Mouse (Mus musculus): Measurements from ENCODE around the gene Cpne5. TPM values are rescaled to one million over a fixed set of nuclear protein-coding genes. Genes with fewer than 3 reads are reported as not detected.
"Not testable (repeated sequence)": the region's sequence is repeated elsewhere in the genome, so short reads cannot be mapped to it uniquely, and the experiment has no call there.

Cpne5 gene
- polyA plus RNA-seq, 1 experiment from 2014 or later, result 8.2 TPM

DNA sequence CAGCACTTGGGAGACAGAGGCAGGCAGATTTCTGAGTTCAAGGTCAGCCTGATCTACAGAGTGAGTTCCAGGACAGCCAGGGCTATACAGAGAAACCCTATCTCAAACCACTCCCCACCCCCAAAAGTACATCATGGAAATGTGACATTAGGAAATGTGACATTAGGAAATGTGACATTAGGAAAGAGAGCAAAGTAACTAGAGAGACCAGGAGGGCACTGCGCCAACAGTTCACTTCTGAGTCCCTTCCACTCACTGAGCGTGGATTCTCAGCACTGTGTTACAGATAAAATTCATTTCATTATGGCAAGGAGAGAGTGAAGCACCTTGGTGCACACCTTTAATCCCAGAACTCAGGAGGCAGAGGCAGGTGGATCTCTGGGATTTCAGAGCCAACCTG is 21.0 kb upstream of the Cpne5 start:
- no peaks in the 10 kb centered on the region for H3K27me3 ChIP-seq (ENCODE audit: insufficient read depth, low read length)
- WGBS, result 95% methylated on average over 2 of the region's 2 CpGs
- 0 out of 2 replicates have a peak overlapping the region, but pooled peaks have one; percentile 22 for H3K9ac ChIP-seq (replicated peaks; ENCODE audit: low read length)
- H3K4me2 ChIP-seq (replicated peaks; ENCODE audit: low read depth, low read length), result no peak overlapping the region
- H3K36me3 ChIP-seq (ENCODE audit: insufficient read depth, low read length), result peaks cover 31% of the 10 kb centered on the region
- no peaks in the 10 kb centered on the region for H3K9me3 ChIP-seq (ENCODE audit: low read length)
- H3K4me3 ChIP-seq (ENCODE audit: low read length), result no peak overlapping the region
- no peak overlapping the region for H3K27ac ChIP-seq (ENCODE audit: low read length)
- H3K4me1 ChIP-seq (ENCODE audit: insufficient read depth, low read length), result peaks cover 43% of the 10 kb centered on the region
- ATAC-seq (ENCODE audit: low FRiP score, low TSS enrichment), result no peak

DNA sequence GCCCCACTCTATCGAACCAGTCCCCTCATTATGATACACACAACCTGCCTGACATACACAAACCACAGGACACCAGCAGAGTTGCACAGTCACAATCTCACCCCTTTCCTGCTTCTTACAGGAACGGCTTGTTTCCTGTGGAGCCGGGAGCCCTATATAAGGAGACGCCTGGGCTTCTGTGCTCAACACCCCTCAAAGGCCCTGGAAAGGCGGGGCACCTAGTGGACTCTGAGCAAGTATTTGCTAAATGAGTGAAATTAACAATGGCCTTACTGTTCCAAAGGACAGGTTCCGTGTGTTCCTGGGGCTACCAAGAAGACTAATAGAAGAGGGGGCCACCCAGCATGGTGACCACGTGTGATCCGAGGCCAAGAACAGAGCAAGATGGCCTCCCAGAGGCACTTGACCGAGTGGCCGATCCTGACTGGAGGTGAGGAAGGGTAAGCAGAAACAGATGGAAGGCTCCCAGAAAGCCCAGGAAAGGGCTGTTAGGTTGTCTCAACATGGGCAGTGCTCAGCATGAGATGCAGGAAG is 20.1 kb upstream of the Cpne5 start:
- Histone ChIP-seq H3K9me3 (ENCODE audit: low read length) (no peaks in the 10 kb centered on the region), H3K27me3 (ENCODE audit: insufficient read depth, low read length) (no peaks in the 10 kb centered on the region), H3K27ac (ENCODE audit: low read length) (no peak overlapping the region), H3K4me2 (replicated peaks; ENCODE audit: low read depth, low read length) (no peak overlapping the region), H3K9ac (replicated peaks; ENCODE audit: low read length) (no peak overlapping the region), H3K36me3 (ENCODE audit: insufficient read depth, low read length) (peaks cover 32% of the 10 kb centered on the region), H3K4me1 (ENCODE audit: insufficient read depth, low read length) (peaks cover 45% of the 10 kb centered on the region), H3K4me3 (ENCODE audit: low read length) (no peak overlapping the region)
- WGBS, result 76% methylated on average over 10 of the region's 10 CpGs
- ATAC-seq (ENCODE audit: low FRiP score, low TSS enrichment), result no peak

DNA sequence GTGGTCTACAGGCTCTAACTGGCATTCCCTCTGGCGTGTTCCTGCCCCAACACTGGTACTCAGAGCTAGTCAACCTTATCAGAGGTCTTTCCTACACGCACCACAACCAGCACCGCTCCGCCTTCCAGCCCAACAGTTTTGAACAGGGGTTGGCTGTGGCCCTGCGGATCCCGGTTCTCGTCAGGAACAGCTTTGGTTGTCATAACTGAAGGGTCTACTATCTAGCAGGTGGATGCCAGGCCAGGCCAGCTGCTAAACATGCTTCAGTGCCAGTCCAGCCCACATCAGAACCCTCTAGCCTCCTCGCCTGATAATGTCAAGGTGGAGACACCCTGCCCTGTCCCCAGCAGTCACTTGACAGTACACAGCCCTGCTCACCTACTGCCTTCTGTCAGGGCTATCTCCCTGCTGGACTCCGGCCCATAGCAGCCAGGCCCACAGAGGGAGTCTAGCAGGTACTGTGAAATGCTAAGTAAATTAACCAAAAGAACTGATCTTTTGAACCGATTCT is 19.1 kb upstream of the Cpne5 start:
- WGBS, result 81% methylated on average over 10 of the region's 10 CpGs
- H3K4me1 ChIP-seq (ENCODE audit: insufficient read depth, low read length), result peaks cover 43% of the 10 kb centered on the region
- no peak overlapping the region for H3K4me2 ChIP-seq (replicated peaks; ENCODE audit: low read depth, low read length)
- no peak overlapping the region for H3K4me3 ChIP-seq (ENCODE audit: low read length)
- H3K36me3 ChIP-seq (ENCODE audit: insufficient read depth, low read length), result peaks cover 36% of the 10 kb centered on the region
- H3K9me3 ChIP-seq (ENCODE audit: low read length), result no peaks in the 10 kb centered on the region
- H3K27ac ChIP-seq (ENCODE audit: low read length), result no peak overlapping the region
- no peak for ATAC-seq (ENCODE audit: low FRiP score, low TSS enrichment)
- no peak overlapping the region for H3K9ac ChIP-seq (replicated peaks; ENCODE audit: low read length)
- no peaks in the 10 kb centered on the region for H3K27me3 ChIP-seq (ENCODE audit: insufficient read depth, low read length)

DNA sequence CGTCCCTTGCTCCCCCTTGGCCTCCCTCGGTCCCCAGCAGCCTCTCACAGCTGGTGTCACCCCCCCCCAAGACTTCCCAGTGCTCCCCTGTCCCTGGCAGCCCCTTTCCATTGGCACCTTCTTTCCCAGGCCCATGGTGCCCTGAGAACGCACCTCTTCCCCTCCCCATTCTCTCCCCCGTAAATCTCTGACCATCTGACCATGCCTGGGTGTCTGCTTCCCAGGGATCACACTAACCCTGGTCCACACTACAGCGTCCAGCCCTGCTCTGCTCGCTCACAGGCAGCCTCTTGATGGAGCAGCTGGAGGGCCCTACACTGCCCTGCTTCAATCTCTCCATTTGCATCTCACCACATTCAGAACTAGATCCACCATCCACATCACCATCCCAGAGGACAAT is 18.5 kb upstream of the Cpne5 start:
- H3K27me3 ChIP-seq (ENCODE audit: insufficient read depth, low read length), result no peaks in the 10 kb centered on the region
- H3K27ac ChIP-seq (ENCODE audit: low read length), result no peak overlapping the region
- peaks cover 38% of the 10 kb centered on the region for H3K4me1 ChIP-seq (ENCODE audit: insufficient read depth, low read length)
- H3K4me2 ChIP-seq (replicated peaks; ENCODE audit: low read depth, low read length), result no peak overlapping the region
- peaks cover 41% of the 10 kb centered on the region for H3K36me3 ChIP-seq (ENCODE audit: insufficient read depth, low read length)
- 53% methylated on average over 6 of the region's 6 CpGs for WGBS
- no peak overlapping the region for H3K4me3 ChIP-seq (ENCODE audit: low read length)
- ATAC-seq (ENCODE audit: low FRiP score, low TSS enrichment), result no peak
- no peaks in the 10 kb centered on the region for H3K9me3 ChIP-seq (ENCODE audit: low read length)
- H3K9ac ChIP-seq (replicated peaks; ENCODE audit: low read length), result 0 out of 2 replicates have a peak overlapping the region, but pooled peaks have one; percentile 10

DNA sequence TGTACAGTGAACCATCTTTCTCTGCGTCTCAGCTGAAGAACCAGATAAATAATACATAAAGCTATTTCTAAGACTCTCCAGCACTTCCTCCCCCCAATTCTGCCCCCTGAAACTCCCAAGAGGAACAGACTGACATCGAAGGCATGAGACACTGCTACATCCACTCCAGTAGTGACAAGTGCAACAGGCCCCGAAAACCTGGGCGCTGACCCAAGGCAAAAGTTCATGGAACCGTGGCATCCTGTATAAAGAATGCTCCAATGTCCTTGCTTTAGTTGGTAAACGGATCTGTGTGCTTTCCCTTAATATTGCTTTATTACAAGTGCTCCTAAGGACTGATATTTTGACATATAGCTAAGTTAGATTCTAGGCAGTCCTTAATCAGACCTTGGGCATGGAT is 16.8 kb upstream of the Cpne5 start:
- ATAC-seq (ENCODE audit: low FRiP score, low TSS enrichment); H3K27ac ChIP-seq (ENCODE audit: low read length); H3K4me3 ChIP-seq (ENCODE audit: low read length); H3K9ac ChIP-seq (replicated peaks; ENCODE audit: low read length); H3K4me2 ChIP-seq (replicated peaks; ENCODE audit: low read depth, low read length); H3K27me3 ChIP-seq (ENCODE audit: insufficient read depth, low read length); H3K9me3 ChIP-seq (ENCODE audit: low read length): not testable (repeated sequence)
- Histone ChIP-seq H3K36me3 (ENCODE audit: insufficient read depth, low read length) (peaks cover 43% of the 10 kb centered on the region), H3K4me1 (ENCODE audit: insufficient read depth, low read length) (peaks cover 29% of the 10 kb centered on the region)
- WGBS, result 55% methylated on average over 6 of the region's 6 CpGs

DNA sequence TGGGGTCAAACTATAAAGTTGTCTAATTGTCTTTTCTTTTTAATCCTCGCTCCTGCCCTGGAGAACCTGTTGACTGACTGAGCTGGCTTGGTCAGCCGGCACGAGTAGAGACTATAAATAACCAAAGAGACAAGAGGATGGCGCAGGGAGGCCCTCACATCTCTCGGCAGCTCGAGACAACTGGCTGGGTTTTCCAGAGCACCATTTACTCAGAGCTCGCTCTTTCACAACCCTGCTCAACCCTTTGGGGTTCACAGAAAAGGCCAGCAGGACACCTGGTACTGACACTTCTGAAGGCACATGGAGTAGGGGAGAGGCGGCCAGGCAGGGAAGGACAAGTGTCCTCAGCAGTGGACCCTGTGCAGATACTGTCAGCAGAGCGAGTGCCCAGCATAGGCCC is 15.7 kb upstream of the Cpne5 start:
- ATAC-seq (ENCODE audit: low FRiP score, low TSS enrichment), result no peak
- Histone ChIP-seq H3K27ac (ENCODE audit: low read length) (no peak overlapping the region), H3K4me2 (replicated peaks; ENCODE audit: low read depth, low read length) (no peak overlapping the region), H3K4me1 (ENCODE audit: insufficient read depth, low read length) (peaks cover 26% of the 10 kb centered on the region), H3K27me3 (ENCODE audit: insufficient read depth, low read length) (no peaks in the 10 kb centered on the region), H3K9me3 (ENCODE audit: low read length) (no peaks in the 10 kb centered on the region), H3K36me3 (ENCODE audit: insufficient read depth, low read length) (peaks cover 42% of the 10 kb centered on the region), H3K9ac (replicated peaks; ENCODE audit: low read length) (no peak overlapping the region), H3K4me3 (ENCODE audit: low read length) (no peak overlapping the region)
- 42% methylated on average over 9 of the region's 9 CpGs for WGBS

DNA sequence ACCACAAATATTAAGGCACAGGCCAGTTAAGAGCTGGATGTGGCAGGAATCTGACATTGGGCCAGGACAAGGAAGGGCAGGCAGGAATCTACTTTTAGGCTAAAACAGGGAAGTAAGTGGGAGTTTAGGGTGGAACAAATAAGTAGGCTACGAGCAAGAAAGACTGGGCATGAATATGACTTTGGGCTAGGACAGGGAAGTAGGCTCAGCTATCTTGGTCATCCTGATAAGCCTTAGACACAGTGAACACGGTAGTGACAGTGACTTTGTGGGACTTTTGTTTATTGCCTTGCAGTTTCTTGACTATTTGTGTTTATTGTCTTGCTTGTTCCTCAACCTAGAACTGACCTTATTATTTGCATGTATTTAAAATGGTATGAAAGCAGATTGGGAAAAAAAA is 15.3 kb upstream of the Cpne5 start:
- Histone ChIP-seq H3K9me3 (ENCODE audit: low read length) (no peaks in the 10 kb centered on the region), H3K36me3 (ENCODE audit: insufficient read depth, low read length) (peaks cover 38% of the 10 kb centered on the region), H3K4me3 (ENCODE audit: low read length) (no peak overlapping the region), H3K9ac (replicated peaks; ENCODE audit: low read length) (no peak overlapping the region), H3K27me3 (ENCODE audit: insufficient read depth, low read length) (no peaks in the 10 kb centered on the region), H3K27ac (ENCODE audit: low read length) (no peak overlapping the region), H3K4me1 (ENCODE audit: insufficient read depth, low read length) (peaks cover 26% of the 10 kb centered on the region), H3K4me2 (replicated peaks; ENCODE audit: low read depth, low read length) (no peak overlapping the region)
- ATAC-seq (ENCODE audit: low FRiP score, low TSS enrichment), result no peak
- WGBS, result 76% methylated on average over 2 of the region's 2 CpGs

DNA sequence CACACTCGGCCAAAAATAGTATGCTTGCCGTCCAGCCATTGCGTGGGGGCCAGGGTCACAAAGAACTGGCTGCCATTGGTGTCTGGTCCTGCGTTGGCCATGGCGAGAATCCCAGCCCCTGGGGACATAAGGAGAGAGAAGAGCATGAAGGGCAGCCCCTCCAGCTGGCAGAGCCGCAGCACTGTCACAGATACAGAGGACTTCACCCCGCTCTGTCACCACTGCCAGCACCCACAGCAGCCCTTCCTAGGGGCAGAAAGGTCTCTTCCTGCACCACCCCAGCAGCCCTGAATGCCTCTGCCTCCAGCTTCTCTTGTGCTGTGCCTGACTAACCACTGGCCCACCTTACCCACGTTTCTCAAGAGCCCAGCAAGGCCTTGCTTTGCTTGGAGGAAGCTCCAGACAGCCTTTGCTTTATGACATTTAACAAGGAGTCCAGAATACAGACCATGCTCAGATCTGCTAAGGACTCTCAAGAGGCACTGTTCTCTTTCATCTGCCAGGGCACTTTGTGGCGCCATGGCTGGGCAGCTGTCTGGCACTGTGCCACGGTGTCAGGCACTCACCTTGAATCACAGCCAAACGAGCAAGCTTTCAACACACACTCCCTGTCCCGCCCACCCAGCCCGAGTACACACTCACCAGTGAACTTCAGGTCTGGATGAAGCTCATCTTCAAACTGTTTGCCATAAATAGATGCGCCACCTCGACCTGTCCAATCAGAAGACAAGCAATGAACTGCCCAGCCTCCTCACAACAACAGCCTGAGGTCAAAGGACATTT is 13.8 kb upstream of the Cpne5 start:
- Histone ChIP-seq H3K4me3 (ENCODE audit: low read length) (no peak overlapping the region), H3K9ac (replicated peaks; ENCODE audit: low read length) (no peak overlapping the region), H3K27ac (ENCODE audit: low read length) (peak overlapping the region; percentile 65), H3K27me3 (ENCODE audit: insufficient read depth, low read length) (no peaks in the 10 kb centered on the region), H3K9me3 (ENCODE audit: low read length) (no peaks in the 10 kb centered on the region), H3K4me2 (replicated peaks; ENCODE audit: low read depth, low read length) (no peak overlapping the region), H3K4me1 (ENCODE audit: insufficient read depth, low read length) (peaks cover 23% of the 10 kb centered on the region), H3K36me3 (ENCODE audit: insufficient read depth, low read length) (peaks cover 34% of the 10 kb centered on the region)
- 78% methylated on average over 15 of the region's 15 CpGs for WGBS
- no peak for ATAC-seq (ENCODE audit: low FRiP score, low TSS enrichment)

DNA sequence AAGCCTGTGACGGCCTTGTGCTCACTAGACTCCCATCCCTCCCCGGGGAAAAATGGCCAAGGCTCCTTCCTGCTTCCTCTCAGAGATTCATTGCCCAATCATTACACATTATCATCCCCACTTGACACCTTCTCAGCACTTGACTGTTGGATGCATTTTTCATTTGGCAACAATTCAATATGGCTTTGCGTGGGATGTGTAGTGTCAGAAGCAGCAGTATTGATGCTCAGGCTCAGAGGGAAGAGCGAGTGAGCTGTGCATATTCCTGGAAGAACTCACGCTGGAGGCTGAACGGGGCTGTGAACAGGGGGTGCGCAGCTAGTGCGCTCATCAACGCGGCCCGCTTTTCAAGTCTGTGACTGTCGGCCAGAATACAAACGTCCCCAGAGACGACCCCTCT is 13.0 kb upstream of the Cpne5 start:
- H3K9ac ChIP-seq (replicated peaks; ENCODE audit: low read length); H3K27me3 ChIP-seq (ENCODE audit: insufficient read depth, low read length); H3K4me3 ChIP-seq (ENCODE audit: low read length); H3K9me3 ChIP-seq (ENCODE audit: low read length); ATAC-seq (ENCODE audit: low FRiP score, low TSS enrichment); H3K27ac ChIP-seq (ENCODE audit: low read length); H3K4me2 ChIP-seq (replicated peaks; ENCODE audit: low read depth, low read length): not testable (repeated sequence)
- peaks cover 33% of the 10 kb centered on the region for H3K36me3 ChIP-seq (ENCODE audit: insufficient read depth, low read length)
- 82% methylated on average over 14 of the region's 14 CpGs for WGBS
- peaks cover 15% of the 10 kb centered on the region for H3K4me1 ChIP-seq (ENCODE audit: insufficient read depth, low read length)

DNA sequence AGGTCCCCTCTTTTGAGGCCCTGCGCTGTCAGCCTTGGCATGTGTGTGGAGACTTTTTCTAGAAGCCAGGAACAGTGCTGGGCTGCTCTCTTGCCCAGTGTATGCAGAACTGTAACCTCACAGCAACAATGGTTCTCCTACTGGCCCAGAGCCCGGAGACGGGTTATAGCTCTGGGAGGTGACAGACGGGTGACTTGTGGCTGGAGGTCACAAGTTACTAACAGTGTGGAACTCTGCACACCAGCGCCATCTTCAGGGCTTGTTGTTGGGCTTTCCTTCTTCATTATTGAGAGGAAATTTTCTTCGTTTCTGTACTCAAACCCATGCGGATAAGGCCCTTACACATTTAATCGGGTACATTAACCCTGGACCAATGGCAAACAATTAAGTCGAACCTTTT is 11.5 kb upstream of the Cpne5 start:
- Histone ChIP-seq H3K9me3 (ENCODE audit: low read length) (no peaks in the 10 kb centered on the region), H3K4me1 (ENCODE audit: insufficient read depth, low read length) (peaks cover 25% of the 10 kb centered on the region), H3K36me3 (ENCODE audit: insufficient read depth, low read length) (peaks cover 29% of the 10 kb centered on the region), H3K27ac (ENCODE audit: low read length) (no peak overlapping the region; the same call in 1 of the 2 replicates), H3K4me2 (replicated peaks; ENCODE audit: low read depth, low read length) (no peak overlapping the region), H3K9ac (replicated peaks; ENCODE audit: low read length) (no peak overlapping the region), H3K27me3 (ENCODE audit: insufficient read depth, low read length) (no peaks in the 10 kb centered on the region), H3K4me3 (ENCODE audit: low read length) (no peak overlapping the region)
- WGBS, result 56% methylated on average over 9 of the region's 9 CpGs
- ATAC-seq (ENCODE audit: low FRiP score, low TSS enrichment), result no peak
